Mouse (Mus musculus) Patski (cell line): ENCODE measurements around the gene Ssc5d. TPM values are rescaled to one million over a fixed set of nuclear protein-coding genes. Genes with fewer than 3 reads are reported as not detected.

ENCODE experiments used
- ATAC-seq: fragments of 100-300 bp; one replicate; pipeline ENCODE4 v1.8.0; 2021
- CTCF ChIA-PET: fragments of 350-600 bp; sonication (Branson Sonifier 250); formaldehyde crosslinking; loops from one replicate; lab custom pipeline; 2022; ENCODE audit warnings: inconsistent platforms; lab: Charles Lee
- POLR2A ChIA-PET: fragments of 350-600 bp; sonication (Branson Sonifier 250); formaldehyde crosslinking; loops from one replicate; lab custom pipeline; 2022; ENCODE audit warnings: antibody characterized with exemption, inconsistent platforms; lab: Charles Lee
- DNase-seq: peaks from one replicate; pipeline ENCODE4 v3.0.0-alpha.2; 2011; ENCODE audit warnings: low read depth, low spot score
- H3K27me3 ChIP-seq: fragments of 371-371 bp; one replicate; pipeline ENCODE4 v1.5.1; 2021
- CTCF ChIP-seq: fragments of 100-300 bp; IDR thresholded peaks from one replicate; pipeline ENCODE4 v1.5.1; 2021
- in situ Hi-C: fragments of 300-500 bp; cut with MboI; formaldehyde crosslinking; loops from 3 replicates; pipeline ENCODE4 v1.11.1; 2018; ENCODE audit warnings: low pct_unique_long_range_greater_than_20kb, mixed read lengths
- polyA plus RNA-seq: library from polyadenylated mRNA; unstranded; gene quantifications from one replicate; pipeline ENCODE4 v1.2.3, GENCODE M21; 2021

The Ssc5d gene
- polyA plus RNA-seq, 1 experiment from 2014 or later = 4.7 TPM

DNA sequence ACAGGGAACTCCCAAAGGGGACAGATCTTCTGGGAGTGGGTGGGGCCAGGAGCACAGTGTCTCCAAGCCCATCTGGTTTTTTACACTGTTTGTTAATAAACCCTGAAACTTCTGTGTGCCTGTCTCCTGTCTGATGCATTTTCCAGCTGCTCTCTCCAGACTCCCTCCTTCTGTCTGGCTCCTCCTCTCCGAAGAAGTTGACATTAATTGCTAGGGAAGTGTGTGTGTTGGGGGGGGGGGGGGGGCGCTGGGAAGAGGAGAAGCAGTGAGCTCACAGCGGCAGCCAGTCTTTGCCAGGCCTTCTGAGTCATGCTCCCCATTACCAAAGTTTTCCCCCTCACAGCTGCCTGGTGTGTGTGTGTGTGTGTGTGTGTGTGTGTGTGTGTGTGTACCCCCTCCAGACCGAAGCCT is 689 bp upstream of the Ssc5d start:
- no peaks in the 10 kb centered on the region for H3K27me3 ChIP-seq
- in situ Hi-C loops = no loop called here
- ChIA-PET CTCF (interaction anchor here (0.7 to 1.0 kb wide), 3 partner anchors 9 to 16 kb away, joined by 3 to 4 read pairs (median 3); partner anchors contain the start of gene Zfp628), POLR2A (interaction anchor here (0.7 to 1.0 kb wide), 2 partner anchors 9 to 1708 kb away, joined by 3 read pairs; no protein-coding TSS in a partner anchor)
- peak; percentile 29 for ATAC-seq
- DNase-seq = peak; percentile 41
- no peak for TF ChIP-seq CTCF

DNA sequence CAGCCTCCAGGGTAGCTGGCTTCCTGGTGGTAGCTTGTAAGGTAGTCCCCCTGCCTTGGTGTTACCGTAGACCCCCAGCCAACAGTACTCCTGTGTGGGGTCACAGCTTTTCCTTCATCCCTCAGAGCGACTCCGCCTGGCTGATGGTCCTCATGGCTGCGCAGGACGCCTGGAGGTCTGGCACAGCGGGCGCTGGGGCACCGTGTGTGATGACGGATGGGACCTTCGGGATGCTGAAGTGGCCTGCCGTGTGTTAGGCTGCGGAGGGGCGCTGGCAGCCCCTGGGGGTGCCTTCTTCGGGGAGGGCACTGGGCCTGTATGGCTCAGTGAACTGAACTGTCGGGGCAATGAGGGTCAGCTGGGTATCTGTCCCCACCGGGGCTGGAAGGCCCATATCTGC is 1.3 kb downstream of the Ssc5d start:
- in situ Hi-C loops = no loop called here
- H3K27me3 ChIP-seq = no peaks in the 10 kb centered on the region
- ChIA-PET POLR2A (interaction anchor here (0.6 kb wide), 1 partner anchor 22 kb away, joined by 6 read pairs; no protein-coding TSS in a partner anchor), CTCF (interaction anchor here (1.3 kb wide), 1 partner anchor 13 kb away, joined by 4 read pairs; no protein-coding TSS in a partner anchor)
- ATAC-seq (no peak), DNase-seq (no peak)
- TF ChIP-seq CTCF = no peak

DNA sequence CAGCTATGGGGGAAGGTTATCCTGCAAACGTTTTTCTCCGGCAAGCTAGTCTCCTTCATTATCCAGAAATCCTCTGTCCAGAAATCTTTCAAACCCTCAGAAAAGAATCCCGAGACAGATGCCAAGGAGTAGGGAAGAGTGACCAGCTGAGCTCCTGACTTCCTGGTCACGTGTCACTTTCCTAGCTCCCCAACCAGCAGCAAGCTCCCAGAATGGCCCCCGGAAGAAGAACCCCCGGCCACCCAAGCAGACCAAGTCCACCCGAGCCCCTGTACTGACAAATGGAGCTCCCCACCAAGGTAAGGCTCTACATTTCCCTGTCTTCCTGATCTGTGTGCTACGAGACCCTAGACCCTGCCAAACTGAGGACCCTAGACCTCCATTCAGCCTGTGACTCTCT is 2.1 kb downstream of the Ssc5d start:
- ChIA-PET CTCF (interaction anchor here (1.3 kb wide), 1 partner anchor 12 kb away, joined by 4 read pairs; no protein-coding TSS in a partner anchor), POLR2A (interaction anchor here (0.6 kb wide), 1 partner anchor 23 kb away, joined by 6 read pairs; no protein-coding TSS in a partner anchor)
- no peak for TF ChIP-seq CTCF
- in situ Hi-C loops = no loop called here
- DNase-seq (no peak), ATAC-seq (no peak)
- H3K27me3 ChIP-seq = no peaks in the 10 kb centered on the region

DNA sequence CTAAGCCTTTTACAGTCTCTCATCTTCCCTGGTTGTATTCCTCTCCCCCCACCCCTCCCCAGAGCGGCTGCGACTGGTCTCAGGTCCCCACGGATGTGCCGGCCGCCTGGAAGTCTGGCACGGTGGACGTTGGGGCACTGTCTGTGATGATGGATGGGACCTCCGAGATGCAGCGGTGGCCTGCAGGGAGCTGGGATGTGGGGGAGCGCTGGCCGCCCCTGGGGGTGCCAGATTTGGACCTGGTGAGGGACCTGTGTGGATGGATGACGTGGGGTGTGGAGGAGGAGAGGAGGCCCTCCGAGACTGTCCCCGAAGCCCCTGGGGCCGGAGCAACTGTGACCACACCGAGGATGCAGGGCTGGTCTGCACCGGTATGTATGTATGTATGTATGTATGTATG is 2.7 kb downstream of the Ssc5d start:
- ChIA-PET POLR2A (no interaction called here), CTCF (interaction anchor here (1.3 kb wide), 1 partner anchor 12 kb away, joined by 4 read pairs; no protein-coding TSS in a partner anchor)
- no peaks in the 10 kb centered on the region for H3K27me3 ChIP-seq
- ATAC-seq (no peak), DNase-seq (no peak)
- in situ Hi-C loops = no loop called here
- no peak for TF ChIP-seq CTCF

DNA sequence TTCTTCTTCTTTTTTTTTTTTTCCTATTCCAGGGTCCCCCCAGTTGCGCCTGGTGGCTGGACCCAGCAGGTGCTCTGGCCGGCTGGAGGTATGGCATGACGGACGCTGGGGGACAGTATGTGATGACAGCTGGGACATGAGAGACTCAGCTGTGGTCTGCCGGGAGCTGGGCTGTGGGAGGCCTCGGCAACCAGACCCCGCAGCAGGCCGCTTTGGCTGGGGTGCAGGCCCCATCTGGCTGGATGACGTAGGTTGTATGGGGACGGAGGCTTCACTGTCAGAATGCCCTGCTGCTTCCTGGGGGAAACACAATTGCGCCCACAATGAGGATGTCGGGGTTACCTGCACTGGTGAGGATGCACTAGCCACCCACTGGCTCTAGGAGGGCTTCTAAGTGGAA is 7.5 kb downstream of the Ssc5d start:
- ATAC-seq = no peak
- CTCF ChIA-PET = interaction anchor here (1.5 kb wide), 1 partner anchor 10 kb away, joined by 3 read pairs; no protein-coding TSS in a partner anchor
- no peak for DNase-seq
- POLR2A ChIA-PET = no interaction called here
- TF ChIP-seq CTCF = no peak
- H3K27me3 ChIP-seq = no peaks in the 10 kb centered on the region
- in situ Hi-C loops = no loop called here

DNA sequence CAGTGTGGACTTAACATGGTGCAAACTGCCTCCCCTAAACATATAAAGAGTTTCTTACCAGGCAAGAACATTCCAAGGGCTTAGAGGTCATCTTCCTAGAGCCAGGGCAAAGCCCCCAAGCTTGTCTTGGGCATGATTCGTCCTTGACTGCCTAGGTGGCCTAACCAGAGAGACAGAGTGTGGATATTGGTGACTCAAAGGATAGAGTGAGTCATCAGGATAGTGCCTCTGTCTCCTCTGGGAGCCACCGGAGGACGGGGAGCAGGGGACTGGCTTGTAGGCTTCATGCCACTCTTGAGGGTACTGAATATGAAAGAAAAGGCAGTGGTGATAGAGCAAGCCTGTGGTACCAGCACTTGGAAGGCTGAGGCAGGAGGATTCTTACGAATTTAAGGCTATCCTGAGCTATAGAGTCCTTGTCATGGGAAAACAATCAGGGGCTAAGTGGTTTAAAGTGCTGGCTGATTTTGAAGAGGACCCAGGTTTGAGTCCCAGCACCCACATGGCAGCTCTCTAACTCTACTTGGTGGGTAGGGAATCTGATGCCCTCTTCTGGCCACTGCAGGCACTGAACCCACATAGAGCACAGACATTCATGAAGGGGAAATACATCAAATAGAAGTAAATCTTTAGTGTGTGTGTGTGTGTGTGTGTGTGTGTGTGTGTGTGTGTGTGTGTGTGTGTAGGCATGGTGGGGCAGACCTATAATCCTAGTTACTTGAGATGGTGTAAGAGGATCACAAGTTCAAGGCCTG is 8.8 kb downstream of the Ssc5d start:
- ChIA-PET CTCF (interaction anchor here (1.1 to 1.5 kb wide), 2 partner anchors 11 to 14 kb away, joined by 3 read pairs; no protein-coding TSS in a partner anchor), POLR2A (no interaction called here)
- in situ Hi-C loops = no loop called here
- no peaks in the 10 kb centered on the region for H3K27me3 ChIP-seq
- DNase-seq = no peak
- no peak for TF ChIP-seq CTCF
- ATAC-seq = peak; percentile 54

DNA sequence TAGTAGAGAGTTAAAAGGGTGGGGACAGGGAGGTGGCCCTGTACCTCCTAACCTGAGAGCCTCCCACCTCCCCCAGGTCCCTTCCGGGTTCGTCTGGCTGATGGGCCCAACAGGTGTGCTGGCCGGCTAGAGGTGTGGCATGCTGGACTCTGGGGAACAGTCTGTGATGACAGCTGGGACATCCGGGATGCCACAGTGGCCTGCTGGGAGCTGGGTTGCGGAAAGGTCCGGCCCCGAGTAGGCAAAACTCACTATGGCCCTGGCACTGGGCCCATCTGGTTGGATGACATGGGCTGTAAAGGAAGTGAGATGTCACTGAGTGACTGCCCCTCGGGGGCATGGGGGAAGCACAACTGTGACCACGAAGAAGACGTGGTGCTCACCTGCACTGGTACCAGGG is 11.2 kb downstream of the Ssc5d start:
- in situ Hi-C loops = no loop called here
- POLR2A ChIA-PET = no interaction called here
- CTCF ChIA-PET = interaction anchor here (1.4 to 1.6 kb wide), 2 partner anchors 28 to 140 kb away, joined by 3 to 6 read pairs; partner anchors contain the start of gene Sbk2
- H3K27me3 ChIP-seq = no peaks in the 10 kb centered on the region
- no peak for ATAC-seq
- no peak for DNase-seq
- TF ChIP-seq CTCF = no peak

DNA sequence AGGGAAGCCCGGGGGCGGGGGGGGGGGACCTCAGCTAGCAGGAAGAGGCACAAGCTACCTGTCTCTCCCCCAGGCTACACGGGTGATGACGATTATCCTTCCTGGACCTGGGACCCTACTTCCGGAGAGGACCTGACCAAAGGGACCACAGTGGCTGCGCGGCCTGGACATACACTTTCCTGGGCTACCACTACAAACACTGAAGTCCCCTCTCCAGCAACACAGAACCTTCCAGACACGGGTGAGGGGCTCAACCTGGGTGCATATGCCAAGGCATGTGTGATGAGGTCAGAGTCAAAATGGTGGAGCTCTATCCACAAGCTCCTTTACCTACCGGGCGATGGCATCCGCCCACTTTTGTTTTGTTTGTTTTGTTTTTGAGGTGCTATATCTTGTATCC is 11.8 kb downstream of the Ssc5d start:
- DNase-seq (no peak), ATAC-seq (no peak)
- ChIA-PET CTCF (interaction anchor here (1.6 kb wide), 1 partner anchor 27 kb away, joined by 6 read pairs; the partner anchor contains the start of gene Sbk2), POLR2A (no interaction called here)
- in situ Hi-C loops = no loop called here
- H3K27me3 ChIP-seq = no peaks in the 10 kb centered on the region
- no peak for TF ChIP-seq CTCF

DNA sequence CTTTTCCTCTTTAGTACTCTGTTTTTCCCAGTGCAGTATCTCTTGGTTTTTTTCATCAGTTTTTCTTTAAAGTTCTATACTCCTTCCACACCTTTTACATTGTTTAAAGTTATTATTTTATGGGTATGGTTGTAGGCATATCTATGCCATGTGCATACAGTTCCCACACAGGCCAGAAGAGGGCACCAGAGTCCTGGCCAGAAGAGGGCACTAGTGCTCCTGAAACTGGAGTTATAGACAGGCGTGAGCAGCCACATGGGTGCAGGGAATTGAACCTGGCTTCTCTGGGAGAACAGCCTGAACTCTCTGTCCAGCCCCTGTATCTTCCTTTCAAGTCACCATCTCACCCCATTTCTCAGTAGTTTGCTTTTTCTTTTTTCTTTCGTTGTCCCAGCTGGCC is 12.9 kb downstream of the Ssc5d start:
- in situ Hi-C loops = no loop called here
- no peaks in the 10 kb centered on the region for H3K27me3 ChIP-seq
- ChIA-PET CTCF (interaction anchor here (0.8 to 2.5 kb wide), 9 partner anchors 23 to 122 kb away, joined by 3 to 12 read pairs (median 5); partner anchors contain the start of genes Sbk2 and Zfp628), POLR2A (interaction anchor here (1.0 kb wide), 1 partner anchor 127 kb away, joined by 4 read pairs; no protein-coding TSS in a partner anchor)
- DNase-seq = no peak
- no peak for ATAC-seq
- TF ChIP-seq CTCF = peak; percentile 93

DNA sequence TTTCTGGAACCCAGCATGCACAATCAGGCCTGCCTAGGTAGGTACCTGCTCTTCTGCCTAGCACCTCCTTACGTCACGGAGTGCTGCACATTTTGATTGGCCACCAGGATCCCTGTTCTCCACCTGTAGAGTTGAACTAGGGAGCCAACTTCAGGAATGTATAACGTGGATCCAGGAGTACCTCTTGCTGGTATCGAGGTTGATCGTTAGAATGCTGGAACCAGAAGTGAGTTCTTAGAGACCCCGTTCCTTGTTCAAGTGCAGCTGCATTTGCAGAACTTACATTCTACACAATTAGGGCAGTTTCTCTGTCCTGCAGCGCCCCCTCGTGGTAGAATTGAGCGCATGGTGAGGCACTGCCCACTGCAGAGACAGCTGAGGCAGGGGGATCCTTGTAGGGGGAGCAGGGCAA is 14.5 kb downstream of the Ssc5d start:
- ChIA-PET POLR2A (no interaction called here), CTCF (interaction anchor here (0.7 to 3.3 kb wide), 20 partner anchors 8 to 380 kb away, joined by 3 to 12 read pairs (median 4); partner anchors contain the start of genes Nat14, Sbk2, Ssc5d and Ube2s)
- ATAC-seq (no peak), DNase-seq (no peak)
- no peaks in the 10 kb centered on the region for H3K27me3 ChIP-seq
- in situ Hi-C loops = loop anchor here (5.0 to 10.0 kb wide), 2 partner anchors 107 to 375 kb away; no protein-coding TSS in a partner anchor
- TF ChIP-seq CTCF = peak; percentile 95
